Mouse (Mus musculus): ENCODE measurements around the gene Ccdc134.

- no peak for TF ChIP-seq CTCF (IDR thresholded peaks at IDR 0.05; ENCODE audit: insufficient read depth, low read length)
- TF ChIP-seq POLR2A (IDR thresholded peaks at IDR 0.05; ENCODE audit: borderline replicate concordance, extremely low read depth, low read depth, low read length) = no peak
Observed at GRCm38 (mm10) chr15:82130599-82130998, 2.9 kb downstream of the Ccdc134 start.
